Mouse (Mus musculus): ENCODE results near the gene Ctsc. TPM values are rescaled to one million over a fixed set of nuclear protein-coding genes. Genes with fewer than 3 reads are reported as not detected.

Gene Ctsc
- 24.6 and 47.3 TPM in 2 replicates for polyA plus RNA-seq (2012; rRNA removed)

GRCm38 (mm10) chr7:88277858-88278627 lies at the start of gene Ctsc:
Ctsc (plus strand) TSS chr7:88278085.

Other genes with a start within 250 kb of the Ctsc start
- 4.5 and 5.4 TPM in 2 replicates for gene Rab38, start 152.2 kb downstream of the Ctsc start, polyA plus RNA-seq (2012; rRNA removed)